Mouse (Mus musculus): ENCODE data around the gene Auts2.

GRCm38 (mm10) chr5:131427734-131428413 lies 1115.3 kb downstream of the Auts2 start:
- no peak for TF ChIP-seq POLR2A (IDR thresholded peaks at IDR 0.05; ENCODE audit: borderline replicate concordance, insufficient read depth, low read length)
- peak; percentile 84 for TF ChIP-seq CTCF (IDR thresholded peaks at IDR 0.05; ENCODE audit: borderline replicate concordance, insufficient read depth, low read depth, low read length)

Data from cerebellum, adult 2 months (tissue).